Mouse (Mus musculus): ENCODE data around the gene Plekhg2.

DNA sequence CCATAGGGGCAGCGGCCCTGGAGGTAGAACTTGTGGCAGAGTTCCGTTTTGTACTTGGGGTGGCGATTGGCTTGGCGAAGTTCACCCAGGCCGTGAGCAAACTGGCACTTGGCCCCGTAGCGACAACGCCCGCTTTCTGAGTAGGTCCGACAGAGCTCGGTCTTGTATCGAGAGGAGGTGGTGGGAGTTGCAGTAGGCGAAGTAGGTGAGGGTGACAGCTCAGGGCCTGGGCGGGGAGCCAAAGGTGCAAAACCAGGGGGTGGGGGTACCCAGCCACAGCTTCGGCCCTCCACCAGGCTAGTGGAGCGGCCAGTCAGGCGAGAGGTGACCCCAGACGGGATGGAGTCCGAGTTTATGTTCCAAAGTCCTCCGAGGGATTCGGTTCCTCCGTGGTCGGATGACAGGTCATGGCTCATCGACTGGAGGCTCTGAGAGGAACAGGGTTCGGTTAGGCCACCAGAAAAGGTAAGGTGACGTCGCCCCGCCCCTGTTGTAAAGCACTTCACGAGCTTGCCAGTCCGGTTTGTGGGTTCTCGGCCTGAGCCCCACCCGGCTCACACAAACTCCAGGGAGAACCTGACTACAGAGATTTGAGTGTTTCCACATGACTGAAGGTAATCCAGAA is 5.8 kb upstream of the Plekhg2 start:
- no peak for TF ChIP-seq CTCF (IDR thresholded peaks at IDR 0.05)
- no peak; the same call in 1 of the 2 replicates for TF ChIP-seq EP300 (IDR thresholded peaks at IDR 0.05)
